Mouse (Mus musculus) liver, embryonic 11.5 days (tissue): ENCODE measurements around the gene 2010111I01Rik. TPM values are rescaled to one million over a fixed set of nuclear protein-coding genes. Genes with fewer than 3 reads are reported as not detected.
A peak's percentile ranks its signal among the peaks of the same experiment; 100 is the strongest.

Source experiments
- ATAC-seq: fragments of 200-750 bp; cut with Nextera tagmentation; replicated peaks from 2 replicates; pipeline ENCODE4 v1.8.0; 2017; ENCODE audit warnings: moderate number of reproducible peaks, mild to moderate bottlenecking, moderate TSS enrichment, moderate library complexity; ENCODE audit not compliant: low FRiP score
- DNase-seq: peaks from one replicate; pipeline ENCODE4 v3.0.0-alpha.2; 2017; ENCODE audit warnings: low spot score
- H3K27ac ChIP-seq: fragments of 300-500 bp; sonication (generic); 2 replicates; pipeline ENCODE4 v1.5.1; 2014; ENCODE audit warnings: mild to moderate bottlenecking, low read depth, low read length, control low read depth
- H3K27me3 ChIP-seq: fragments of 300-500 bp; sonication (generic); replicated peaks from 2 replicates; pipeline ENCODE4 v1.6.1; 2014; ENCODE audit warnings: low read length, mixed read lengths; ENCODE audit not compliant: control insufficient read depth, insufficient read depth
- H3K36me3 ChIP-seq: fragments of 300-500 bp; sonication (generic); 2 replicates; pipeline ENCODE4 v1.6.1; 2014; ENCODE audit warnings: mild to moderate bottlenecking, low read length, moderate library complexity, mixed read lengths; ENCODE audit not compliant: control insufficient read depth, insufficient read depth
- H3K4me1 ChIP-seq: fragments of 300-500 bp; sonication (generic); replicated peaks from 2 replicates; pipeline ENCODE4 v1.6.1; 2014; ENCODE audit warnings: low read length, mixed read lengths; ENCODE audit not compliant: control insufficient read depth, insufficient read depth
- H3K4me2 ChIP-seq: fragments of 300-500 bp; sonication (generic); 2 replicates; pipeline ENCODE4 v1.6.1; 2014; ENCODE audit warnings: mild to moderate bottlenecking, control low read depth, moderate library complexity
- H3K4me3 ChIP-seq: fragments of 300-500 bp; sonication (generic); 2 replicates; pipeline ENCODE4 v1.5.1; 2014; ENCODE audit warnings: low read depth, low read length, control low read depth
- H3K9ac ChIP-seq: fragments of 300-500 bp; sonication (generic); 2 replicates; pipeline ENCODE4 v1.6.1; 2014; ENCODE audit warnings: low read depth, low read length, control low read depth
- H3K9me3 ChIP-seq: fragments of 300-500 bp; sonication (generic); 2 replicates; pipeline ENCODE4 v1.6.1; 2016; ENCODE audit warnings: low read length, inconsistent platforms, mixed read lengths; ENCODE audit not compliant: control insufficient read depth
- WGBS: fragments of 180-500 bp; shearing (Covaris S2); extraction: QIAGEN DNeasy Blood & Tissue Kit; methylation state at CpG from one replicate; pipeline ENCODE4 v1.1.7; 2014; 5-methylcytosine and 5-hydroxymethylcytosine counted together
- polyA plus RNA-seq: library from polyadenylated mRNA; unstranded; fragments of >200 nt; fragmentation: Nextera tagmentation; extraction: Ambion mirVana; gene quantifications from 2 replicates; pipeline ENCODE4 v1.2.1, GENCODE M21; 2014

Gene 2010111I01Rik
- polyA plus RNA-seq, 1 experiment from 2014 or later, result 30.6 TPM

GRCm38 (mm10) chr13:63273859-63274258 is 309.2 kb downstream of the 2010111I01Rik start:
- peaks cover 14% of the 10 kb centered on the region for H3K4me1 ChIP-seq
- H3K27ac ChIP-seq, result no peak overlapping the region
- H3K9me3 ChIP-seq, result no peaks in the 10 kb centered on the region
- DNase-seq (no peak), ATAC-seq (no peak)
- 60% methylated on average over 2 of the region's 2 CpGs for WGBS
- peaks cover 5% of the 10 kb centered on the region; the same call in 1 of the 2 replicates for H3K27me3 ChIP-seq
- no peak overlapping the region for H3K9ac ChIP-seq
- no peaks in the 10 kb centered on the region for H3K36me3 ChIP-seq
- peak overlapping the region; percentile 42 for H3K4me2 ChIP-seq
- H3K4me3 ChIP-seq, result peak overlapping the region; percentile 15; the same call in 1 of the 2 replicates

GRCm38 (mm10) chr13:63274488-63275166 is 309.9 kb downstream of the 2010111I01Rik start:
- 86% methylated on average over 10 of the region's 10 CpGs for WGBS
- Histone ChIP-seq H3K27me3 (peaks cover 5% of the 10 kb centered on the region; the same call in 1 of the 2 replicates), H3K9me3 (no peaks in the 10 kb centered on the region), H3K27ac (no peak overlapping the region), H3K4me2 (peak overlapping the region; percentile 0; the same call in 1 of the 2 replicates), H3K4me3 (no peak overlapping the region), H3K36me3 (no peaks in the 10 kb centered on the region), H3K9ac (no peak overlapping the region), H3K4me1 (peaks cover 15% of the 10 kb centered on the region)
- no peak for DNase-seq
- no peak for ATAC-seq

- 82% methylated on average over 4 of the region's 4 CpGs for WGBS
- H3K27me3 ChIP-seq, result no peaks in the 10 kb centered on the region
- H3K9me3 ChIP-seq, result no peaks in the 10 kb centered on the region
- H3K4me2 ChIP-seq, result no peak overlapping the region
- no peak overlapping the region for H3K4me3 ChIP-seq
- no peak for DNase-seq
- no peaks in the 10 kb centered on the region for H3K36me3 ChIP-seq
- ATAC-seq, result no peak
- H3K9ac ChIP-seq, result no peak overlapping the region
- H3K27ac ChIP-seq, result no peak overlapping the region
- H3K4me1 ChIP-seq, result peaks cover 23% of the 10 kb centered on the region
Observed at GRCm38 (mm10) chr13:63276389-63276788, 311.7 kb downstream of the 2010111I01Rik start.

GRCm38 (mm10) chr13:63277316-63277715 is 312.6 kb downstream of the 2010111I01Rik start:
- no peak overlapping the region for H3K9ac ChIP-seq
- H3K4me3 ChIP-seq, result no peak overlapping the region
- no peak for ATAC-seq
- 71% methylated on average over 5 of the region's 5 CpGs for WGBS
- H3K4me1 ChIP-seq, result peaks cover 17% of the 10 kb centered on the region
- H3K4me2 ChIP-seq, result no peak overlapping the region
- H3K9me3 ChIP-seq, result no peaks in the 10 kb centered on the region
- no peak for DNase-seq
- H3K27me3 ChIP-seq, result no peaks in the 10 kb centered on the region
- H3K36me3 ChIP-seq, result no peaks in the 10 kb centered on the region
- no peak overlapping the region for H3K27ac ChIP-seq

- Histone ChIP-seq H3K4me3 (no peak overlapping the region), H3K36me3 (no peaks in the 10 kb centered on the region), H3K9ac (no peak overlapping the region), H3K27ac (peak overlapping the region; percentile 46; the same call in 1 of the 2 replicates), H3K9me3 (no peaks in the 10 kb centered on the region), H3K4me1 (peaks cover 17% of the 10 kb centered on the region), H3K4me2 (peak overlapping the region; percentile 35), H3K27me3 (no peaks in the 10 kb centered on the region)
- ATAC-seq, result no peak
- no peak for DNase-seq
- WGBS, result 35% methylated on average over 5 of the region's 5 CpGs
Observed at GRCm38 (mm10) chr13:63278141-63278631, 313.5 kb downstream of the 2010111I01Rik start.

GRCm38 (mm10) chr13:63278796-63279475 is 314.2 kb downstream of the 2010111I01Rik start:
- no peak overlapping the region for H3K27ac ChIP-seq
- 25% methylated on average over 10 of the region's 10 CpGs for WGBS

GRCm38 (mm10) chr13:63279807-63280206 is 315.1 kb downstream of the 2010111I01Rik start:
- Histone ChIP-seq H3K9me3 (no peaks in the 10 kb centered on the region), H3K27ac (no peak overlapping the region), H3K9ac (no peak overlapping the region), H3K36me3 (no peaks in the 10 kb centered on the region), H3K4me1 (peaks cover 17% of the 10 kb centered on the region), H3K4me2 (peak overlapping the region; percentile 4; the same call in 1 of the 2 replicates), H3K4me3 (no peak overlapping the region), H3K27me3 (no peaks in the 10 kb centered on the region)
- DNase-seq (no peak), ATAC-seq (no peak)
- 70% methylated on average over 8 of the region's 8 CpGs for WGBS

More at GRCm38 (mm10) chr13:63278796-63279475, 314.2 kb downstream of the 2010111I01Rik start:
- no peak overlapping the region for H3K9ac ChIP-seq
- DNase-seq, result no peak
- no peaks in the 10 kb centered on the region for H3K27me3 ChIP-seq
- peaks cover 17% of the 10 kb centered on the region for H3K4me1 ChIP-seq
- H3K4me2 ChIP-seq, result peak overlapping the region; percentile 16
- peak; percentile 67; the same call in 1 of the 2 replicates for ATAC-seq
- no peaks in the 10 kb centered on the region for H3K9me3 ChIP-seq
- no peak overlapping the region for H3K4me3 ChIP-seq
- no peaks in the 10 kb centered on the region for H3K36me3 ChIP-seq

- DNase-seq (no peak), ATAC-seq (no peak)
- no peak overlapping the region for H3K9ac ChIP-seq
- WGBS, result 58% methylated on average over 3 of the region's 3 CpGs
- H3K27ac ChIP-seq, result no peak overlapping the region
- H3K27me3 ChIP-seq, result no peaks in the 10 kb centered on the region
- H3K4me3 ChIP-seq, result no peak overlapping the region
- peaks cover 17% of the 10 kb centered on the region for H3K4me1 ChIP-seq
- no peaks in the 10 kb centered on the region for H3K9me3 ChIP-seq
- H3K4me2 ChIP-seq, result no peak overlapping the region
- H3K36me3 ChIP-seq, result no peaks in the 10 kb centered on the region
Observed at GRCm38 (mm10) chr13:63280344-63280743, 315.7 kb downstream of the 2010111I01Rik start.
